Mouse (Mus musculus) E14TG2a.4 (cell line): ENCODE data around the gene Tprgl.

Experiments used
- CTCF ChIP-seq: conservative IDR thresholded peaks from 2 replicates; pipeline ENCODE4 v1.5.1; 2014; ENCODE audit warnings: low read length
- NANOG ChIP-seq: IDR thresholded peaks from 2 replicates; pipeline ENCODE4 v1.6.1; 2014; ENCODE audit warnings: borderline replicate concordance, low read length, mixed read lengths
- POU5F1 ChIP-seq: IDR thresholded peaks from 2 replicates; pipeline ENCODE4 v1.6.1; 2014; ENCODE audit warnings: low read length, borderline replicate concordance

GRCm38 (mm10) chr4:154146342-154146741 is 14.1 kb downstream of the Tprgl start:
- no peak for TF ChIP-seq CTCF
- no peak for TF ChIP-seq POU5F1
- no peak for TF ChIP-seq NANOG
